Mouse (Mus musculus) cerebellum, postnatal 36 days (tissue): ENCODE data around the gene Arid5a.
A peak's percentile ranks its signal among the peaks of the same experiment; 100 is the strongest.

Experiments
- DNase-seq, 2 experiments: peaks; one replicate each; pipeline ENCODE4 v3.0.0; 2021 to 2022; ENCODE audit warnings: mixed read lengths in 2 of 2

Gene Arid5a

GRCm38 (mm10) chr1:36307495-36308280 is at the start of gene Arid5a:
Gene Arid5a (plus strand): TSS chr1:36307733.
- peak; percentile 81 to 84 for DNase-seq

DNA sequence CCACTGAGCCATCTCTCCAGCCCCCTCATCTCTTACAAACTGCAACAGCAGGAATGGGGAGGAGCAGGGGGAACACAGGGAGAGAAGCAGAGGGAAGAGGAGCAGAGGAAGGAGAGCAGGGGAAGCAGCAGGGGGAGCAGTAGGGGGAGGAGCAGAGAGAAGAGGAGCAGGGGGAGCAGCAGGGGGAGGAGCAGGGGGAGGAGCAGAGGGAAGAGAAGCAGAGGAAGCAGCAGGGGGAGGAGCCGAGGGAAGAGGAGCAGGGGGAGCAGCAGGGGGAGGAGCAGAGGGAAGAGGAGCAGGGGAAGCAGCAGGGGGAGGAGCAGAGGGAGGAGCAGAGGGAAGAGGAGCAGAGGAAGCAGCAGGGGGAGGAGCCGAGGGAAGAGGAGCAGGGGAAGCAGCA is 48.9 kb upstream of the Arid5a start:
- no peak for DNase-seq

DNA sequence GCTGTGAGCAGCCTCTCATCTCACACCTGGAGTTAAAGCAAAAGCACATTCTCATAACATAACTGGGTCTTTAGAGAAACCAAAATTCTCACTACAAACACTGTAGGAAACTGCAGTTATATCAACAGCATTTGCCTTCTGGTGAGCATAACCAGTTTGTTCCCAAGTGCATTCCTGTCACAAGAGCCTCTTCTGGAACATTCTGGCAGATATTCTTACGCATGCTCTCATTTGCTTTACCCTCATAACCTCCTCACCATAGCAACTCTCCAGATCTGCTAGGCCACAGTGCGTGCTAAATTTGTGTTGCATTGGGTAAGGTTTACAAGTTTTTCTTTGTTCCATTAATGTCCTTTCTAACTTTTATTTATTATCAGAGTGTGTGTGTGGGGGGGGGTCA is 48.3 kb upstream of the Arid5a start:
- no peak for DNase-seq

- DNase-seq, result no peak
Measured at GRCm38 (mm10) chr1:36260418-36260817, 47.1 kb upstream of the Arid5a start.

DNA sequence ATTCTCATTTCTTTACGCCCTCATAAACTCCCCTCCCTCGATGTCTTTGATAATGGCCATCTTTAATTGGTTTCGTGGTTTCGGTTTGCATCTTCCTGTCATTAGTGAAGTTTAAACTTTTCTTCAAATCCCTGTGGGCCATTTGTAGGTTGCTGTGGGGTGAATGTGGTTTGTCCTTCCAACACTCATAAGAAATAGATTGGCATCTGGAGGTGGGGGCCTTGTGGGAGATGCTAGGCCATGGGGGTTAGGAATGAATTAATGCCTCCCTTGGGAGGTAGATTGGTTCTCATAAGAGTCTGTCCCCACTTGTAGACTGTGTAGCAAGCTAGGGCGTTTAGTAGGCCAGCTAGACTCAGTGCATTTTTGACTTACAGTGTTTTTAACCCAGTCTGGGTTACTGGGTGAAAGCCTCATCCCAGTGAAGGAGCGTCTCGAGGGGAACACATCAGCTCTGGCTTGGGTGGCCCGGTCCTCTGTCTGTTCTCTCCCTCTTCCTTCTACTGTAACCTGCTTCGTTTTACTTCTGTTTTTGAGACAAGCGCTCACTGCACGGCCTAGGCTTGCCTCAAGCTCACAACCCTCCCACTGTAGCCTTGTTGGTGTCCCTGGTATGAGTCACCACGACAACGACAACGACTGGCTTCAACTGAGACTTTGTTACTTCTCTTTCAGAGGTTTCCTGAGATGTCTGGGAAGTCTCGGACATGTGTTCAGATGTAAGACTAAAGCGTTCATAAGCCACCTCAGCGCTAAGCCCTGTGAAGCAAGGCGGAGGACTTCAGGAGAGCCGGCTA is 45.6 kb upstream of the Arid5a start:
- no peak for DNase-seq

- no peak for DNase-seq
Measured at GRCm38 (mm10) chr1:36263833-36264488, 43.6 kb upstream of the Arid5a start.

GRCm38 (mm10) chr1:36266293-36266692 is 41.2 kb upstream of the Arid5a start:
- peak; percentile 87 to 88 for DNase-seq

- DNase-seq, result no peak
Measured at GRCm38 (mm10) chr1:36267595-36267994, 39.9 kb upstream of the Arid5a start.

GRCm38 (mm10) chr1:36269121-36269795 is 38.3 kb upstream of the Arid5a start:
- no peak for DNase-seq

- no peak for DNase-seq
Measured at GRCm38 (mm10) chr1:36270666-36271065, 36.9 kb upstream of the Arid5a start.

DNA sequence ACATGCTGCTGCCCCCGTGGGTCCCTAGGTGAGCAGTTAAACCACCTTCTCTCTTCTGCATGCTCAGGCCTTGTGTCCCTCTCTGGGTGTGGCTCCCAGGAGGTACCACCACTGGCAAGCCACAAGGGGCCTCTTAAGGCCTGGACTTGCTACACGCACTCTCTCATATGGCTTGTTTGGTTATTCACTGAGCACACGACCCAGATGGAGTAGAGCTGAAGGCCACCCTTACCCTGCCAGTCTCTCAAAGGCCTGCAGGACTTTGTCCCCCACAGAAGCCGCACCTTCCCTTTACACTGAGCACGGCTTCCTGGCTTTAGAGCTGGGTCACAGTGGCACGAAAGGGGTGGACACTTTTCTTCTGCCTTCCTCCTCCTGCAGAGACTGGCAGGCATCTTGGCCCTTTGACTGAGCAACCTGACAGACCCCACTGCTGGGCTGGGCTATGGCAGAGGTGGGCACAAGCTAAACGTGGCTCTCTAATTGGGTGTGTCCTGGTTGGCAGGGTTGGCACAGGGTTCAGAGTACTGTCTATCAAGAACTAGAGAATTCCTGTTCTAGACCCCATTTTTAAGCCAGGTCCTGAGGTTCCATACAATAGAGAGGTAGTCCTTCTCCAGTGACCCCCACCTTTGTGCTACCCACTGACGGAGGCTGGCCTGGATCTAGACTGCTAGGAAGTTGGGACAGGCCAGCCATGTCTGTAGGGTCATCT is 35.9 kb upstream of the Arid5a start:
- DNase-seq, result no peak

- DNase-seq, result no peak
Measured at GRCm38 (mm10) chr1:36272546-36272945, 35.0 kb upstream of the Arid5a start.

- no peak for DNase-seq
Measured at GRCm38 (mm10) chr1:36273288-36273687, 34.2 kb upstream of the Arid5a start.

GRCm38 (mm10) chr1:36274455-36274854 is 33.1 kb upstream of the Arid5a start, which contains the start of gene Neurl3:
Gene Neurl3 (minus strand): TSS chr1:36274679.
- DNase-seq, result no peak

DNA sequence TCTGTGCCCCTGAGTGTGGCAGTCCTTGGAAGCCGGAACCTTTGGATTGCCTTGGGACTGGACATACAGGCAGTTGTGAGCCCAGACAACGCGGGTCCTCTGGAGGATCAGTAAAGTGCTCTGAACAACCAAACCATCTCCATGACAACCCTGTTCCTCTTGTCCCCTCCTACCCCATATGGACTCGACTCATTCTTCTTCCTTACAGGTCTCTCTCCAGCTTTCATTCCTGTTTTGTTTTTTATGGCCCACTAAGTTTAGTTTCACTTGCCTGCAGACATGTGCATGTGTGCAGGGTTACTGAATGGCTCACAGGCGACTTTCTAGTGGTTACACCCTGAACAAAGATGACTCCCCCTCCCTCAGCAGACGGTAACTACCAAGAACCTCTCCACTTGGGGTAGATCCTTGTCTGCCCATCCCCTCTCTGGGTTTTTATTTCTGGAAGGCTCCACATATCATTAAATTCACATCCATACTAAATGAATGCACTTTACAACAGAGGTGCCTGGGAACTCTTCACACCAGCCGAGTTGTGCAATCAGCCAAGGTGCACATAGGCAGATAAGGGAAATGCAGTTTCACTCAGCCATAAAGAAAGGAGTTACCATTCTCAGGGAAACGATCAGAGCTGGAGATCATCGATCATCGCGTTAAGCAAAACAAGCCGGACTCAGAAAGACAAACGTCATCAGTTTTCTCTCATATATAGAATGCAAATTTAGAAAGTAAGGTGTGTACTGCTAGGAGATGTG is 31.7 kb upstream of the Arid5a start:
- DNase-seq, result no peak

- peak; percentile 85 to 90 for DNase-seq
Measured at GRCm38 (mm10) chr1:36277267-36278060, 30.1 kb upstream of the Arid5a start.

- peak; percentile 87 to 88 for DNase-seq
Measured at GRCm38 (mm10) chr1:36279202-36279601, 28.3 kb upstream of the Arid5a start.

- no peak for DNase-seq
Measured at GRCm38 (mm10) chr1:36280938-36281337, 26.6 kb upstream of the Arid5a start.

GRCm38 (mm10) chr1:36281849-36282248 is 25.7 kb upstream of the Arid5a start:
- DNase-seq, result no peak

GRCm38 (mm10) chr1:36293470-36293869 is 14.1 kb upstream of the Arid5a start:
- DNase-seq, result no peak

- no peak for DNase-seq
Measured at GRCm38 (mm10) chr1:36294402-36294801, 13.1 kb upstream of the Arid5a start.
